Mouse (Mus musculus) large intestine, adult 2 months (tissue): ENCODE results near the gene Efcab3. TPM values are rescaled to one million over a fixed set of nuclear protein-coding genes. Genes with fewer than 3 reads are reported as not detected.

Experiments used
- DNase-seq: peaks from one replicate; pipeline ENCODE4 v3.0.0-alpha.2; 2012; ENCODE audit warnings: low read depth, low spot score
- WGBS: fragments of 180-500 bp; shearing (Covaris S2); methylation state at CpG from one replicate; pipeline ENCODE4 v1.1.7; 2018; 5-methylcytosine and 5-hydroxymethylcytosine counted together
- polyA plus RNA-seq: library from polyadenylated mRNA; depleted of rRNA; stranded (reverse); fragments of >200 nt; gene quantifications from 2 replicates; pipeline ENCODE4 v1.2.3, GENCODE M21; 2012

Efcab3 gene
- polyA plus RNA-seq, 1 experiment: not detected

DNA sequence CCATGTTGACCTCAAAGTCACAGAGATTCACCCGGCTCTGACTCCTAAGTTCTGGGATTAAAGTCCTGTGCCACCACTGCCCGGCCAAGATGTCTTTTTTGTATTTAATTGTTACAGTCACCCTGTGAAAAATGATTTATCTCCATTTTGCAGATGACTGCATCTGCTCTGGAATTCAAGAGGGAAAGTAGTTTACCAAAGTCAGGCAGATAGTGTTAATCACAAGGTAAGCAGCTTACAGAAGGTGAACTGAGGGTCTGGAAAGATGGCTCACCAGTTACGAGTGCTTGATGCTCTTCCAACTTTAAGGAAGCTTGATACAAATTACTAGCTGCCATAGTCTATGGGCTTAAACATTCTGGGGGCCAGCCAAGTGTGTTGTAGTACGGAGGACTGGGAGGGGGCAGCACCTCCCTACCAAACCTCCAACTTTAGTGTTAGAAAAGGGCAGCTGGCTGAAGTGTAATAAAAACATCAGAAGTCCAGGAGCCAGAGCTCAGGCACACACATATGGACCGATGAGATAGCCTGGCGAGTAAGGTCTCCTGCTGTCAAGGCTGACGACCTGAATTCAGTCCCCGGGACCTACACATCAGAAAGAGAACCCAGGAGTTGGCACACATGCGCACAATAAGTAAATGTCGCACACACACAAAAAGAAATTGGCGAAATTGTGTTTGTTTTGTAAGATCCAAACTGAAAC is 81.3 kb downstream of the Efcab3 start:
- DNase-seq: no peak
- 60% methylated on average over 11 of the region's 11 CpGs for WGBS

DNA sequence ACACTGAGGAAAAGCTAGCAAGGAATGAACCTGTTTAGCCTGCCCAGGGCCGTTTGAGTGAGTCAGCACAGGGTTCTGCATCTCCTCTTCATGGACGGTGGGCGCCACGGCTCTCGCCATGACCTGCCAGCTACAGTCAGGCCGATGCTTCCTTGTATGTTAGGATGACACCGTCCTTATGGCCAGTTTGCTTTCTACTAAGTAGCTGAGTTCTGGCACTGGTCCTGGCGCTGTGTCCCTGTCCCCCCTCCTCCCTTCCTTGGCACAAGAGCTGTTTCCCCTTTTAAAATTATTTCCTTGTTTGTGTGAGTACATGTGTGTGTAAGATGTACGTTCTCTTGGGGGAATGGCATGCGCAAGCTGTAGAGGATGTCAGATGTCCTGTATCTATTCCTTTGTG is 81.8 kb downstream of the Efcab3 start:
- WGBS: 63% methylated on average over 10 of the region's 10 CpGs

DNA sequence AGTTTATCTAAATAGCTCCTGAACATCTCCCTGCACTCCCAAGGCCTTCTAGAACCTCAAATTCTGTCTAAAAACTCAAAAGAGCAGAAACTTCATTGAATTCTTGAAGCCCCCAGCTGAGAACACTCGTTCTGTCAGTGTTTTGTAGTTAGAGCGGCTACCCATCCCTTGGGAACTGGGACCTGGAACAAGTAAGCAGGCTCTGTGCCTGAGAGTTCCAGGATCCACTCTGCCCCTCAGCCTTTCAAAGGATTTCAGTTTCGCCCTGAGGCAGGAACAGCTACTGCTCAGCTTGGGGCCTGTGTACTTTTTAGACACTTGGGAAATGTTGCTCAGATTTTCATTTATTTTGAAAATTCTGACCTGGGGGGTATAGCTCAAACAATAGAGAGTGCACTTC is 83.2 kb downstream of the Efcab3 start, which contains the start of gene Gm10842:
Gene Gm10842, plus strand, starts transcription at position 301 of the 400 bp plus-strand sequence.
- no peak for DNase-seq
- 75% methylated on average over 3 of the region's 3 CpGs for WGBS

More for the DNA sequence above, 81.8 kb downstream of the Efcab3 start:
- DNase-seq: no peak

- 76% methylated on average over 3 of the region's 3 CpGs for WGBS
Observed at GRCm38 (mm10) chr11:105149353-105149752, 86.0 kb downstream of the Efcab3 start.

DNA sequence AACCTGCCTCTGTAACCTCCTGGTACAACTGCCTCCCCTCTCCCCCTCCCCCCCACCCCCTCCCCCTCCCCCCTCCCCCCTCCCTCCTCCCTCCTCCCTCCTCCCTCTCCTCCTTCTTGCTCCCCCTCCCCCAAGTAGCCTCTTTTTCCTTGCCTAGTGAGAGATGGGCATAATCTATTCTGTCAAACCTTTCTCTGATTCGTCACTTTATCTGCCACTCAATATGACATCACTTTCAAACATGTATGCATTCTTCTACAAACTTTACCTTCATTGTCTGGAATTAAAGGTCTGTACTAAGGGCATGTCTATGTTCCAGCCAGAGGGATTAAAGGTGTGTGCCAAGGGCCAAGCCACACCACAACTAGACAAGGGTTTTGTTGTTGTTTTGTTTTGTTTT is 86.4 kb downstream of the Efcab3 start:
- WGBS: 92% methylated on average over 1 of the region's 1 CpGs
- no peak for DNase-seq

More at GRCm38 (mm10) chr11:105149353-105149752, 86.0 kb downstream of the Efcab3 start:
- no peak for DNase-seq

DNA sequence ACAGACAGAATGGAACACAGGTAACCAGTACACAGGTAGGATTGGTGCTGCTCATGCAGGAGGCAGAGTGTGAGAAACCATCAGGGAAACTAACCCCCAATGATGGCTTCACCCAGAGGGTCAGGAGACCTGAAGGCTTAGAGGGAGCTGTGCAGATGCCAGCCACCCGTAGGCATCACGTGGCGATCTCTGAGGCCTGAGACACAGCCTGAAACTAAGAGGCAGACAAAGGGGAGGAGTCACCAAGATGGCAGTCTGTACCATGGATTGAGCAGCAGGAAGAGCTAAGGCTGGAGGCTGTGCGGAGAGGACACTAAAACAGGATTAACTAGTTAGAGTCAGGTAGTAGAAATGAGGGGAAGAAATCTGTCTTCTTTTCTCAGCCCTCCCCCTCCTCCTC is 87.3 kb downstream of the Efcab3 start:
- DNase-seq: no peak
- WGBS: 54% methylated on average over 4 of the region's 4 CpGs

- DNase-seq: no peak
- WGBS: 16% methylated on average over 19 of the region's 19 CpGs
Observed at GRCm38 (mm10) chr11:105151226-105152016, 88.0 kb downstream of the Efcab3 start.

- no peak for DNase-seq
- WGBS: 63% methylated on average over 2 of the region's 4 CpGs
Observed at GRCm38 (mm10) chr11:105152017-105152300, 88.6 kb downstream of the Efcab3 start.

DNA sequence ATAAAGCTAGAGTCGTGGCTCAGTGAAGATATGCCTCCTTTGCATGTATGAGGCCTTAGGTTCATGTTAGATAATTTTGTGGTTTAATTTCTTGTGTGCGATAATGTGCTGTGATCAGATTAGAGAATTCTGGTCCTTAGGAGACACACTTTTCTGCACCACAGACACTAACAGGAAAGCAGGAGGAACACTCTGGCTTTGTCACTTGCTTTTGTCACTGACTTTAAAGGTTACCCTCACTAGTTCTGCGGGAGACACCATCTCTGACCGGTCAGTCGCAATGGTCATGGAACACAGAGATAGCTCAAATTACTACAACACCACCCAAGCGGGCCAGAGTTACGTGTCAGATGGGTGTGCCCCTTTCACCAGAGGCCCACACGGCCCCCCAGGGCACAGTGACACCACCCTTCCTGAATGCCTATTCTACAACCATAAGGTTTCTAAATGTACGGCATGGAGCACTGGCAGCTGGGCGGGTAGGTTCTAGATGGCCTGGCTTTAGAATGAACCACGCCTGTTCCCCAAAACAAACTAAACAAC is 89.0 kb downstream of the Efcab3 start:
- WGBS: 67% methylated on average over 11 of the region's 11 CpGs
- no peak for DNase-seq

GRCm38 (mm10) chr11:105153068-105153833 is 89.9 kb downstream of the Efcab3 start:
- no peak for DNase-seq
- WGBS: 34% methylated on average over 12 of the region's 12 CpGs

GRCm38 (mm10) chr11:105155915-105156314 is 92.5 kb downstream of the Efcab3 start:
- no peak for DNase-seq
- 51% methylated on average over 4 of the region's 4 CpGs for WGBS

- DNase-seq: no peak
- 86% methylated on average over 19 of the region's 19 CpGs for WGBS
Observed at GRCm38 (mm10) chr11:105156748-105157267, 93.4 kb downstream of the Efcab3 start.

- DNase-seq: no peak
Observed at GRCm38 (mm10) chr11:105158047-105158446, 94.7 kb downstream of the Efcab3 start.

GRCm38 (mm10) chr11:105159673-105160360 is 96.4 kb downstream of the Efcab3 start:
- 59% methylated on average over 6 of the region's 6 CpGs for whole genome bisulfite sequencing
- DNase-seq: no peak

DNA sequence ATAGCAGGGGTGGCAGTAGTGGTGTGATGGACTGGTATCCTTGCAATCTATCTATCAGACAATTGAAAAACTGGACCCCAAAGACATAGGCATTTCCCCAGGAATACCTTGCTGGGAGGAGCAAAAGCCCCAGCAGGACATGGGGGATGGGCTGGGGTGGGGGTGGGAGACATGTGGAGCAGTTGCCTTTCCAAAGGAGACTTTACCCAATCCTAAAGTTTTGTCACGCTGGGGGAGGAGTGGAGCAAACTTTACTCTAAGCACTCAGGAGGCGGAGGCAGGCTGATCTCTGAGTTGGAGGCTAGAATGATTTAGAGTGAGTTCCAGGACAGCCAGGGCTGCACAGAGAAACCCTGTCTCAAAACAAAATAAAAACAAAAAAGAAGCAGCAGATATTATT is 98.0 kb downstream of the Efcab3 start:
- 80% methylated on average over 2 of the region's 2 CpGs for WGBS

DNA sequence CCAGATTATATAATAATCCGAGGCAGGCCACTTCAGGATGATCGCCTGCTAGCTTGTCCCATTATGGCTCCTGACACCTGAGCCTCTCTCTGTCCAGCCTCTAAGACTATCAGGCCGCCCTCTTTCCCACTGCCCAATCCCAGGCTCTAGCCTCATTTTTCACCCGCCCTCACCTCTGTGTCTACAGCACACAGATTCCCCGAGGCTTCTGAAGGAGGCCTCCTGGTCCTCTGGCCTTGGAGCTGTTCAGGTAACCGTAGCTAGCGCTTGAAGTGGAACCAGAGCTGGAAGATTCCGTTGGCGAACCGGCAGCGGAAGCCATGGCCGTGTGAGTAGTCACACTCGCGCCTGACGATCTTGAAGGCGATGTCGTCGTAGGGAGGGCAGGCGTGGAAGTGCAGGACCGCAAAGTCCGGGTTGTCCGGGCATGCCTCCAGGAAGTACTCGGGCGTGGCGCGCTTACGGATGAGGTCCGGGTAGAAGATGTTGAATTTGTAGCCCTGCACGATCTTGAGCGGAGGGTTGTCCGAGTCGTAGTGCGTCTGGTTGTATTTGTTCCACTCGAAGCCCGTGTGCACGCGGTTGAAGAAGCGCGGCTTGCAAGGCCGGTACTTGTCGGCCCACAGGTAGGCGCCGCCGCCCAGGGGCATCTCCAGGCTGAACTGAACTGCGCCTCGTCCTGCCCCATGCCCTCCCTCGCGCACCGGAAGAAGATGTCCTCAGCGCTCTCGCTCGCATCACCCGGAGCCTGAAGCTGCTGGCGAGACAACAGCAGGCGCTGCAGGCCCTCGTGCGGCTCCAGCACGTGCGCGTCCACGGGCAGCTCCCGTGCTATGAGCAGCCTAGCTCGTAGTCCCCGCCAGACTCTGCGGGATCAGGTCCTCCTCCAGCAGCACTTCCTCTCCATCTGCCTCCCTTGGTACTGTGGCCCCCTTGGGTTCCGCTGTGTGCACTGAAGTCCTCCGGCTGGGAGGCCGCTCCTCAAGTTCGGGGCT is 101.4 kb downstream of the Efcab3 start:
- no peak for DNase-seq
- 84% methylated on average over 69 of the region's 69 CpGs for WGBS

More for the DNA sequence above, 98.0 kb downstream of the Efcab3 start:
- DNase-seq: no peak

DNA sequence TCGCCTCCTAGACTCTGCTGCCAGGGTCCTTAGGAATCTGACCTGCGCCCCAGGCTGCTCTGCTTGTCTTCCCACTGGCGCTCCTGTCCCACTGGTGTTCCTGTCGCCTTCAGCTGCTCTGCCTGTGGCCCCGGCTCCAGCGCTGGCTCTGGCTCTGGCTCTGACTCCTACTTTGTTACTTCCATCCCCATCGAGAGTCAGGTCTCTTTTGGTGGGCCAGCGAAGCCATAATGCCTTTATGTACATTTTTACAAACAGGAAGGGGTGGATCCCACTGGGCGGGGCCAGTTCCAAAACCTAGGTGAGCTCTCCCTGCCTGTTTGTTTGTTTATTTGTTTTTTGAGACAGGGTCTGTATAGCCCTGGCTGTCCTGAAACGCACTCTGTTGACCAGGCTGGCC is 103.4 kb downstream of the Efcab3 start:
- 93% methylated on average over 10 of the region's 10 CpGs for WGBS
- DNase-seq: no peak
